Mouse (Mus musculus) testis, adult 2 months (tissue): ENCODE measurements around the gene Clptm1.

ENCODE experiments used
- CTCF ChIP-seq: fragments of 200-500 bp; IDR thresholded peaks from 2 replicates; pipeline ENCODE4 v1.5.1; 2012; ENCODE audit warnings: low read depth, mild to moderate bottlenecking, inconsistent platforms, low read length, moderate library complexity; ENCODE audit not compliant: control insufficient read depth, insufficient read depth, insufficient replicate concordance
- POLR2A ChIP-seq: fragments of 200-500 bp; IDR thresholded peaks from 2 replicates; pipeline ENCODE4 v1.6.1; 2012; ENCODE audit warnings: low read depth, mild to moderate bottlenecking, inconsistent platforms, low read length, moderate library complexity; ENCODE audit not compliant: control insufficient read depth

- no peak for TF ChIP-seq CTCF
- TF ChIP-seq POLR2A = no peak
Observed at GRCm38 (mm10) chr7:19695881-19696280, 31.0 kb upstream of the Clptm1 start.
